Mouse (Mus musculus) neural tube, embryonic 14.5 days (tissue): Measurements from ENCODE around the gene Fbxo10. TPM values are rescaled to one million over a fixed set of nuclear protein-coding genes. Genes with fewer than 3 reads are reported as not detected.

Experiments
- ATAC-seq: fragments of 200-750 bp; cut with Nextera tagmentation; 2 replicates; pipeline ENCODE4 v1.8.0; 2017; ENCODE audit warnings: low read depth, mild to moderate bottlenecking, moderate TSS enrichment, moderate library complexity
- H3K27ac ChIP-seq: fragments of 300-500 bp; sonication (generic); 2 replicates; pipeline ENCODE4 v1.5.1; 2014; ENCODE audit warnings: low read depth, mild to moderate bottlenecking, control low read depth, low read length, moderate library complexity, mixed read lengths
- H3K27me3 ChIP-seq: fragments of 300-500 bp; sonication (generic); 2 replicates; pipeline ENCODE4 v1.6.1; 2014; ENCODE audit warnings: low read length; ENCODE audit not compliant: control insufficient read depth, insufficient read depth
- H3K36me3 ChIP-seq: fragments of 300-500 bp; sonication (generic); 2 replicates; pipeline ENCODE4 v1.6.1; 2014; ENCODE audit warnings: low read length, mixed read lengths; ENCODE audit not compliant: control insufficient read depth, insufficient read depth
- H3K4me1 ChIP-seq: fragments of 300-500 bp; sonication (generic); 2 replicates; pipeline ENCODE4 v1.6.1; 2014; ENCODE audit warnings: low read length; ENCODE audit not compliant: control insufficient read depth, insufficient read depth
- H3K4me2 ChIP-seq: fragments of 300-500 bp; sonication (generic); 2 replicates; pipeline ENCODE4 v1.6.1; 2014; ENCODE audit warnings: mild to moderate bottlenecking, low read depth, low read length, control low read depth
- H3K4me3 ChIP-seq: fragments of 300-500 bp; sonication (generic); 2 replicates; pipeline ENCODE4 v1.5.1; 2014; ENCODE audit warnings: low read depth, low read length, control low read depth, mixed read lengths
- H3K9ac ChIP-seq: fragments of 300-500 bp; sonication (generic); replicated peaks from 2 replicates; pipeline ENCODE4 v1.6.1; 2014; ENCODE audit warnings: low read depth, mild to moderate bottlenecking, control low read depth, low read length, mixed read lengths
- H3K9me3 ChIP-seq: fragments of 300-500 bp; sonication (generic); 2 replicates; pipeline ENCODE4 v1.6.1; 2016; ENCODE audit warnings: low read length; ENCODE audit not compliant: control insufficient read depth
- WGBS: fragments of 180-500 bp; shearing (Covaris S2); extraction: QIAGEN DNeasy Blood & Tissue Kit; methylation state at CpG from one replicate; pipeline ENCODE4 v1.1.7; 2014; 5-methylcytosine and 5-hydroxymethylcytosine counted together
- polyA plus RNA-seq: library from polyadenylated mRNA; unstranded; fragments of >200 nt; fragmentation: Nextera tagmentation; extraction: Ambion mirVana; gene quantifications from 2 replicates; pipeline ENCODE4 v1.2.1, GENCODE M21; 2014

The Fbxo10 gene
- polyA plus RNA-seq, 1 experiment from 2014 or later: 12.9 TPM

GRCm38 (mm10) chr4:45015615-45016014 is 68.8 kb downstream of the Fbxo10 start:
- H3K9ac ChIP-seq: no peak overlapping the region
- WGBS: 9% methylated on average over 3 of the region's 3 CpGs
- no peak overlapping the region for H3K4me2 ChIP-seq
- no peak overlapping the region for H3K4me3 ChIP-seq
- H3K36me3 ChIP-seq: no peaks in the 10 kb centered on the region
- peaks cover 23% of the 10 kb centered on the region for H3K4me1 ChIP-seq
- no peak overlapping the region for H3K27ac ChIP-seq
- no peaks in the 10 kb centered on the region for H3K9me3 ChIP-seq
- H3K27me3 ChIP-seq: no peaks in the 10 kb centered on the region
- no peak for ATAC-seq

- Histone ChIP-seq H3K36me3 (no peaks in the 10 kb centered on the region), H3K27me3 (no peaks in the 10 kb centered on the region), H3K4me2 (peak overlapping the region; percentile 84), H3K9ac (no peak overlapping the region), H3K4me3 (peak overlapping the region; percentile 60), H3K4me1 (peaks cover 21% of the 10 kb centered on the region), H3K9me3 (no peaks in the 10 kb centered on the region), H3K27ac (no peak overlapping the region; the same call in 1 of the 2 replicates)
- WGBS: 11% methylated on average over 2 of the region's 2 CpGs
- no peak for ATAC-seq
Observed at GRCm38 (mm10) chr4:45013537-45013936, 70.9 kb downstream of the Fbxo10 start.

GRCm38 (mm10) chr4:45013031-45013431 is 71.4 kb downstream of the Fbxo10 start:
- Histone ChIP-seq H3K27ac (peak overlapping the region; percentile 41; the same call in 1 of the 2 replicates), H3K9me3 (no peaks in the 10 kb centered on the region), H3K9ac (peak overlapping the region; percentile 68), H3K4me1 (peaks cover 21% of the 10 kb centered on the region), H3K4me2 (peak overlapping the region; percentile 84), H3K4me3 (peak overlapping the region; percentile 60), H3K36me3 (no peaks in the 10 kb centered on the region), H3K27me3 (no peaks in the 10 kb centered on the region)
- ATAC-seq: no peak
- WGBS: 1% methylated on average over 13 of the region's 13 CpGs

GRCm38 (mm10) chr4:45012105-45012975 is 72.1 kb downstream of the Fbxo10 start, which contains the start of gene Zbtb5:
Gene Zbtb5, minus strand, starts transcription at chr4:45012412.
- peak within 1 kb of the TSS; percentile 84 for H3K9ac ChIP-seq
- no peaks in the 10 kb centered on the region for H3K9me3 ChIP-seq
- no peaks in the 10 kb centered on the region for H3K36me3 ChIP-seq
- H3K27ac ChIP-seq: peak within 1 kb of the TSS; percentile 93
- H3K4me3 ChIP-seq: peak within 1 kb of the TSS; percentile 80
- H3K4me2 ChIP-seq: peak within 1 kb of the TSS; percentile 84
- under 1% methylated on average over 63 of the region's 63 CpGs for WGBS
- no peaks in the 10 kb centered on the region for H3K27me3 ChIP-seq
- peak; percentile 98 for ATAC-seq
- peaks cover 21% of the 10 kb centered on the region for H3K4me1 ChIP-seq

GRCm38 (mm10) chr4:45011581-45012104 is 72.8 kb downstream of the Fbxo10 start:
- WGBS: 0% methylated on average over 31 of the region's 31 CpGs
- peak overlapping the region; percentile 80 for H3K4me3 ChIP-seq
- no peaks in the 10 kb centered on the region for H3K27me3 ChIP-seq

GRCm38 (mm10) chr4:45010806-45011415 is 73.5 kb downstream of the Fbxo10 start:
- peak overlapping the region; percentile 93; the same call in 1 of the 2 replicates for H3K27ac ChIP-seq
- H3K4me1 ChIP-seq: peaks cover 21% of the 10 kb centered on the region

More at GRCm38 (mm10) chr4:45011581-45012104, 72.8 kb downstream of the Fbxo10 start:
- no peaks in the 10 kb centered on the region for H3K9me3 ChIP-seq
- H3K9ac ChIP-seq: peak overlapping the region; percentile 84
- H3K27ac ChIP-seq: peak overlapping the region; percentile 93
- peaks cover 21% of the 10 kb centered on the region for H3K4me1 ChIP-seq
- no peaks in the 10 kb centered on the region for H3K36me3 ChIP-seq
- peak overlapping the region; percentile 83 for H3K4me2 ChIP-seq
- ATAC-seq: peak; percentile 79

GRCm38 (mm10) chr4:45005452-45005851 is 79.0 kb downstream of the Fbxo10 start:
- H3K27ac ChIP-seq: no peak overlapping the region
- H3K4me2 ChIP-seq: no peak overlapping the region
- no peak overlapping the region for H3K4me3 ChIP-seq
- no peaks in the 10 kb centered on the region for H3K9me3 ChIP-seq
- peaks cover 8% of the 10 kb centered on the region for H3K4me1 ChIP-seq
- no peaks in the 10 kb centered on the region for H3K27me3 ChIP-seq
- 91% methylated on average over 3 of the region's 3 CpGs for whole genome bisulfite sequencing
- no peaks in the 10 kb centered on the region for H3K36me3 ChIP-seq
- no peak for ATAC-seq
- no peak overlapping the region for H3K9ac ChIP-seq

More at GRCm38 (mm10) chr4:45010806-45011415, 73.5 kb downstream of the Fbxo10 start:
- no peak for ATAC-seq
- H3K9me3 ChIP-seq: no peaks in the 10 kb centered on the region
- H3K4me2 ChIP-seq: peak overlapping the region; percentile 83
- peak overlapping the region; percentile 80 for H3K4me3 ChIP-seq
- H3K9ac ChIP-seq: peak overlapping the region; percentile 84
- H3K27me3 ChIP-seq: no peaks in the 10 kb centered on the region
- no peaks in the 10 kb centered on the region for H3K36me3 ChIP-seq
- WGBS: 12% methylated on average over 11 of the region's 11 CpGs

- no peak for ATAC-seq
- H3K27me3 ChIP-seq: no peaks in the 10 kb centered on the region
- no peaks in the 10 kb centered on the region for H3K9me3 ChIP-seq
- H3K27ac ChIP-seq: no peak overlapping the region
- H3K9ac ChIP-seq: no peak overlapping the region
- no peak overlapping the region for H3K4me2 ChIP-seq
- H3K36me3 ChIP-seq: peaks cover 2% of the 10 kb centered on the region; the same call in 1 of the 2 replicates
- 92% methylated on average over 6 of the region's 6 CpGs for WGBS
- 0 out of 2 replicates have a peak, but pooled peaks cover 2% of the 10 kb centered on the region for H3K4me1 ChIP-seq
- no peak overlapping the region for H3K4me3 ChIP-seq
Observed at GRCm38 (mm10) chr4:45000001-45000400, 84.4 kb downstream of the Fbxo10 start.
